Mouse (Mus musculus) embryonic fibroblast, embryonic 13.5 days (primary cell): Measurements from ENCODE around the gene Olfr51. TPM values are rescaled to one million over a fixed set of nuclear protein-coding genes. Genes with fewer than 3 reads are reported as not detected.
"Not testable (repeated sequence)": the region's sequence is repeated elsewhere in the genome, so short reads cannot be mapped to it uniquely, and the experiment has no call there.

Experiments
- H3K27ac ChIP-seq: 2 replicates; pipeline ENCODE4 v1.5.1; 2012; ENCODE audit warnings: low read length, control low read depth, inconsistent platforms; ENCODE audit not compliant: insufficient read depth
- H3K4me1 ChIP-seq: 2 replicates; pipeline ENCODE4 v1.6.1; 2011; ENCODE audit warnings: low read length; ENCODE audit not compliant: control insufficient read depth, insufficient read depth
- H3K4me3 ChIP-seq: 2 replicates; pipeline ENCODE4 v1.5.1; 2011; ENCODE audit warnings: mild to moderate bottlenecking, control low read depth, low read length; ENCODE audit not compliant: insufficient read depth
- CTCF ChIP-seq: IDR thresholded peaks from 2 replicates; pipeline ENCODE4 v1.5.1; 2011; ENCODE audit warnings: mild to moderate bottlenecking, control low read depth, low read length, moderate library complexity, borderline replicate concordance; ENCODE audit not compliant: insufficient read depth
- POLR2A ChIP-seq: IDR thresholded peaks from 2 replicates; pipeline ENCODE4 v1.6.1; 2011; ENCODE audit warnings: low read depth, mild to moderate bottlenecking, control low read depth, low read length, moderate library complexity
- polyA plus RNA-seq: library from polyadenylated mRNA; stranded (reverse); fragments of >200 nt; gene quantifications from 2 replicates; pipeline ENCODE4 v1.2.4, GENCODE M21; 2011; ENCODE audit warnings: low read depth; ENCODE audit not compliant: missing spikeins, insufficient read length

Gene Olfr51
- polyA plus RNA-seq = not detected in 2 replicates

- TF ChIP-seq CTCF (no peak), POLR2A (no peak)
- Histone ChIP-seq H3K27ac (no peak within 1 kb of the TSS), H3K4me1 (no peaks in the 10 kb centered on the region), H3K4me3 (no peak within 1 kb of the TSS)
Observed at GRCm38 (mm10) chr11:51003296-51003695, at the start of gene Olfr51. Olfr51 (plus strand) TSS chr11:51003596.

DNA sequence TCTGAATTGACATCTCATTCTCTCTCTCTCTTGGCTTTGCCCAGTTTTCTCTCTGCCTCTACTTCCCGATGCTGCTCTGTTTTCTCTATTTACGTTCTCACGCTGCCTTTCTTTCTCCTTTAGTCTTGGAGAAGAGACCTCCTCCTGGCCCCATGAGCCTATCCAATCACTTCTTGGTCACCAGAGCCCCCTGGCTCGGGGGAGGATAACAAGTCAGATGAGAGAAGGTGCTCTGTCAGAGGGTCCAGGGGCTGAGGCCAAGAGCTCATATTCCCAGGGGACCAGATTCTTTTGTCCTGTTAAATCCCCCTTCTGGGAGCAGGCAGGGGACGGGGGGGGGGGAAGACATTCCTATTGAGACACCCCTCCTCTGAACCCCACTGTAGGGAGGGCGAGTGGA lies 49.7 kb upstream of the Olfr51 start, which contains the start of gene Prop1:
Gene Prop1, minus strand, starts transcription at position 101 of the 400 bp plus-strand sequence.
- no peak within 1 kb of the TSS for H3K27ac ChIP-seq
- TF ChIP-seq CTCF (no peak), POLR2A (no peak)
- H3K4me1 ChIP-seq = no peaks in the 10 kb centered on the region
- no peak within 1 kb of the TSS for H3K4me3 ChIP-seq

GRCm38 (mm10) chr11:50964886-50965285 lies 38.5 kb upstream of the Olfr51 start:
- no peak overlapping the region for H3K4me3 ChIP-seq
- TF ChIP-seq POLR2A (no peak), CTCF (no peak)
- H3K4me1 ChIP-seq = no peaks in the 10 kb centered on the region
- no peak overlapping the region for H3K27ac ChIP-seq

GRCm38 (mm10) chr11:50966230-50966629 lies 37.2 kb upstream of the Olfr51 start, which contains the start of gene Olfr1378:
Olfr1378 (plus strand) TSS chr11:50966530.
- Histone ChIP-seq H3K4me3 (no peak within 1 kb of the TSS), H3K4me1 (no peaks in the 10 kb centered on the region), H3K27ac (no peak within 1 kb of the TSS)
- no peak for TF ChIP-seq POLR2A
- TF ChIP-seq CTCF = no peak

- Histone ChIP-seq H3K4me1 (no peaks in the 10 kb centered on the region), H3K4me3 (no peak overlapping the region), H3K27ac (no peak overlapping the region)
- TF ChIP-seq CTCF (no peak), POLR2A (no peak)
Observed at GRCm38 (mm10) chr11:50977216-50977615, 26.2 kb upstream of the Olfr51 start.

GRCm38 (mm10) chr11:50981667-50982066 lies 21.7 kb upstream of the Olfr51 start, which contains the start of gene Olfr1377:
Olfr1377 (plus strand) TSS chr11:50981967.
- no peak within 1 kb of the TSS for H3K27ac ChIP-seq
- H3K4me3 ChIP-seq = no peak within 1 kb of the TSS
- TF ChIP-seq CTCF (no peak), POLR2A (no peak)
- H3K4me1 ChIP-seq = no peaks in the 10 kb centered on the region

DNA sequence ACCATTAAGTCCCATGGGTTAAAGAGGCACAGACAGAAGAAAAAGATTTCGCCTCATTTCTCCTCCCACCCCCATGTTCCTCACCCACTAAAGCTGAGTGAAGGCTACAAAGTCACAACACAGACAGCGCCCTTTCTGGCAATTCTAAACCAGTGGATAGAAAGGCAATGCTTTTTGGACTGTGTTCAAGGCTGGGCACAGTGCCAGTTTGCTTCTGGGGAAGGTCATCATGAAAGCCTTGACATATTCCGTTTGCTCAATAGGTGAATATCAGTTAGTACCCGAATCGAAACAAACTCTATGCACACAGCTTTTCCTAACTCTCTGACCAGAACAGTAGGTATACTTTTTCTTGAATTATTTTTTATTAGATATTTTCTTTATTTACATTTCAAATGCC lies 8.4 kb downstream of the Olfr51 start:
- no peak overlapping the region for H3K4me3 ChIP-seq
- H3K27ac ChIP-seq = no peak overlapping the region
- no peaks in the 10 kb centered on the region for H3K4me1 ChIP-seq
- TF ChIP-seq CTCF = no peak
- no peak for TF ChIP-seq POLR2A

GRCm38 (mm10) chr11:51013936-51014335 lies 10.5 kb downstream of the Olfr51 start, which contains the start of gene Olfr54:
Olfr54 (plus strand) TSS chr11:51014236.
- Histone ChIP-seq H3K4me1 (no peaks in the 10 kb centered on the region), H3K4me3 (no peak within 1 kb of the TSS), H3K27ac (no peak within 1 kb of the TSS)
- TF ChIP-seq CTCF (no peak), POLR2A (no peak)

DNA sequence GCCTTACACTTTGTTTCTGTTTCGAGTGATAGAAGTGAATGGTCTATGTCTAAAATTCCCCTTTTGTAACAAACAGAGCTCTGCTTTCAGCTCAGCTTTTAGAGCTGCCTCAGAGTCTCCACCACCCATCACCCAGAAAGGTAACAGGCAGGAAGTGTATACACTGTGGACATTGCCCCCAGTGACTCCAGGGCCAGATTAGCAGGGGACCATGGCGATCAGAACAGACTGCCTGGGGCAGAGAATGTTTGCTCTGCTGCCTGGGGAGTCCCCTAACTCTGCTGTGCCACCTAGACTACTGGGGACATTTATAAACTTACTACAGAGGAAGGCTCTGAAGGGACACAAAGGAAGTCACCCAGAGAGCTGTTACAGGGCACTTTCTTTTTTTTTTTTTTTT lies 12.9 kb downstream of the Olfr51 start:
- TF ChIP-seq POLR2A (no peak), CTCF (no peak)
- Histone ChIP-seq H3K4me3 (no peak overlapping the region), H3K27ac (no peak overlapping the region), H3K4me1 (no peaks in the 10 kb centered on the region)

DNA sequence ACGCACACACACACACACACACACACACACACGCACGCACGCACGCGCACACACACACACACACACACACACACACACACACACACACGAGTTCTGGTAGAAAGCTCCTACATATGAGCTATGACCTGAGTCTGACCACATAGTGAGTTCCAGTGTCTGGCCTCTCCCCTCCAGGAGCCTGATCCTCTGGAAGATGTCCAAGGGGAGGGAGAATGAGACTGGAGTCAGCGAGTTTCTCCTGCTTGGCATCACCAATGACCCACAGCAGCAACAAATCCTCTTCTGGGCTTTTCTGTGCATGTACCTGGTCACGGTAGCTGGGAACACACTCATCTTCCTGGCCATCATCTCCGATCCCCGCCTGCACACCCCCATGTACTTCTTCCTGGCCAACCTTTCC lies 23.4 kb downstream of the Olfr51 start:
- H3K4me3 ChIP-seq, H3K4me1 ChIP-seq, H3K27ac ChIP-seq: not testable (repeated sequence)

- H3K4me1 ChIP-seq, H3K27ac ChIP-seq, H3K4me3 ChIP-seq: not testable (repeated sequence)
Observed at GRCm38 (mm10) chr11:51029381-51029780, 26.0 kb downstream of the Olfr51 start.
